Mouse (Mus musculus) heart, embryonic 12.5 days (tissue): Measurements from ENCODE around the gene B4galt4. TPM values are rescaled to one million over a fixed set of nuclear protein-coding genes. Genes with fewer than 3 reads are reported as not detected.
"Not testable (repeated sequence)": the region's sequence is repeated elsewhere in the genome, so short reads cannot be mapped to it uniquely, and the experiment has no call there.

Experiments used
- ATAC-seq: fragments of 200-750 bp; cut with Nextera tagmentation; 2 replicates; pipeline ENCODE4 v1.8.0; 2017; ENCODE audit warnings: moderate TSS enrichment, moderate library complexity; ENCODE audit not compliant: insufficient number of reproducible peaks, low FRiP score
- H3K27ac ChIP-seq: fragments of 300-500 bp; sonication (generic); 2 replicates; pipeline ENCODE4 v1.5.1; 2016; ENCODE audit warnings: mild to moderate bottlenecking, moderate library complexity; ENCODE audit not compliant: poor library complexity, severe bottlenecking
- H3K27me3 ChIP-seq: fragments of 300-500 bp; sonication (generic); replicated peaks from 2 replicates; pipeline ENCODE4 v1.6.1; 2016; ENCODE audit warnings: mild to moderate bottlenecking, moderate library complexity
- H3K36me3 ChIP-seq: fragments of 300-500 bp; sonication (generic); 2 replicates; pipeline ENCODE4 v1.6.1; 2016; ENCODE audit warnings: mild to moderate bottlenecking, moderate library complexity
- H3K4me1 ChIP-seq: fragments of 300-500 bp; sonication (generic); replicated peaks from 2 replicates; pipeline ENCODE4 v1.6.1; 2016; ENCODE audit warnings: mild to moderate bottlenecking
- H3K4me2 ChIP-seq: fragments of 300-500 bp; sonication (generic); 2 replicates; pipeline ENCODE4 v1.6.1; 2016; ENCODE audit warnings: mild to moderate bottlenecking, moderate library complexity
- H3K4me3 ChIP-seq: fragments of 300-500 bp; sonication (generic); 2 replicates; pipeline ENCODE4 v1.5.1; 2016; ENCODE audit warnings: mild to moderate bottlenecking
- H3K9ac ChIP-seq: fragments of 300-500 bp; sonication (generic); 2 replicates; pipeline ENCODE4 v1.6.1; 2016; ENCODE audit warnings: mild to moderate bottlenecking, moderate library complexity
- H3K9me3 ChIP-seq: fragments of 300-500 bp; sonication (generic); replicated peaks from 2 replicates; pipeline ENCODE4 v1.6.1; 2016; ENCODE audit warnings: mild to moderate bottlenecking, moderate library complexity
- WGBS: fragments of 180-500 bp; shearing (Covaris S2); methylation state at CpG from one replicate; pipeline ENCODE4 v1.1.7; 2016; 5-methylcytosine and 5-hydroxymethylcytosine counted together
- polyA plus RNA-seq: library from polyadenylated mRNA; unstranded; fragments of >200 nt; fragmentation: Nextera tagmentation; extraction: Ambion mirVana; gene quantifications from 2 replicates; pipeline ENCODE4 v1.2.1, GENCODE M21; 2016

The B4galt4 gene
- polyA plus RNA-seq, 1 experiment from 2014 or later, result 26.6 TPM

DNA sequence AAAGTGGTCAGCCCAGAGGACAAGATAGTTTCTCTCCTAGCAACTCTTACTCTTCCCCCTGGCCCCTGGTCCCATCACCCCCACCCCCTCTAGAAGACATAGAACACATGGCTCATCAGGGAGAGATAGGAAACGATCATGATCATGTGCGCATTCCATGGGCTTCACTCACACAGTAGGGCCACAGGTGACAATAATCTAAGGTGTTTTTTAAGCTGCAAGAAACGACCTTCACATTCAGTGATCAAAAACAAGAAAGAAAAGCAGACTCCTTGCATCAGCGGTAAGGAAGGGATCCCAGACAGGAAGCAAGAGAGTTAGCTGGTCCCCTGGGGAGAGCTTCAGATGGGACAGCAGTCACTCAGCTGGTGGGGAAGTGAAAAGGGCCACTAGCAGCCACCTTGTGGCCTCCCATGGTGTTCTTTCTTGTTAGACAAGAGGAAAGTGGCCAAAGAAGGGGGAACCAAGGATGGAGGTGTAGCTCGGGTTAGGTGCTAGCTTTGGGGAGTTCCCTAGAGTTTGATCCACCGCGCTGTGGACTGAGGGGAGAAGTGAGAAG lies 33.0 kb upstream of the B4galt4 start:
- Histone ChIP-seq H3K4me2 (peak overlapping the region; percentile 75), H3K4me1 (peaks cover 72% of the 10 kb centered on the region), H3K36me3 (peaks cover 8% of the 10 kb centered on the region; the same call in 1 of the 2 replicates), H3K9ac (0 out of 2 replicates have a peak overlapping the region, but pooled peaks have one; percentile 17), H3K27me3 (no peaks in the 10 kb centered on the region), H3K27ac (peak overlapping the region; percentile 9; the same call in 1 of the 2 replicates), H3K9me3 (no peaks in the 10 kb centered on the region), H3K4me3 (peak overlapping the region; percentile 88)
- 44% methylated on average over 7 of the region's 7 CpGs for WGBS
- no peak for ATAC-seq

- Histone ChIP-seq H3K4me2 (peak overlapping the region; percentile 75), H3K4me1 (peaks cover 58% of the 10 kb centered on the region), H3K9me3 (no peaks in the 10 kb centered on the region), H3K27me3 (no peaks in the 10 kb centered on the region), H3K9ac (peak overlapping the region; percentile 97), H3K27ac (peak overlapping the region; percentile 98), H3K36me3 (peaks cover 8% of the 10 kb centered on the region; the same call in 1 of the 2 replicates), H3K4me3 (peak overlapping the region; percentile 88)
- 31% methylated on average over 4 of the region's 4 CpGs for WGBS
- no peak for ATAC-seq
Observed at GRCm38 (mm10) chr16:38711245-38711644, 30.8 kb upstream of the B4galt4 start.

- peak overlapping the region; percentile 73 for H3K4me2 ChIP-seq
- H3K9ac ChIP-seq, result peak overlapping the region; percentile 97
- no peaks in the 10 kb centered on the region for H3K27me3 ChIP-seq
- peaks cover 8% of the 10 kb centered on the region; the same call in 1 of the 2 replicates for H3K36me3 ChIP-seq
- peak overlapping the region; percentile 88 for H3K4me3 ChIP-seq
- WGBS, result 2% methylated on average over 12 of the region's 12 CpGs
- no peaks in the 10 kb centered on the region for H3K9me3 ChIP-seq
- ATAC-seq, result no peak
- peak overlapping the region; percentile 98 for H3K27ac ChIP-seq
- peaks cover 50% of the 10 kb centered on the region for H3K4me1 ChIP-seq
Observed at GRCm38 (mm10) chr16:38712105-38712504, 30.0 kb upstream of the B4galt4 start.

GRCm38 (mm10) chr16:38712581-38713403 lies 29.3 kb upstream of the B4galt4 start, which contains the start of gene Arhgap31:
TSS of gene Arhgap31 (minus strand) at chr16:38713274.
- peaks cover 6% of the 10 kb centered on the region; the same call in 1 of the 2 replicates for H3K36me3 ChIP-seq
- no peaks in the 10 kb centered on the region for H3K27me3 ChIP-seq
- peak within 1 kb of the TSS; percentile 97 for H3K9ac ChIP-seq
- WGBS, result under 1% methylated on average over 74 of the region's 74 CpGs
- H3K9me3 ChIP-seq, result no peaks in the 10 kb centered on the region
- peak; percentile 91 for ATAC-seq
- peak within 1 kb of the TSS; percentile 88 for H3K4me3 ChIP-seq
- H3K4me2 ChIP-seq, result peak within 1 kb of the TSS; percentile 73
- peak within 1 kb of the TSS; percentile 98 for H3K27ac ChIP-seq
- H3K4me1 ChIP-seq, result peaks cover 43% of the 10 kb centered on the region

- Histone ChIP-seq H3K4me2 (peak overlapping the region; percentile 73), H3K27ac (peak overlapping the region; percentile 98), H3K36me3 (0 out of 2 replicates have a peak, but pooled peaks cover 3% of the 10 kb centered on the region), H3K9ac (peak overlapping the region; percentile 97), H3K27me3 (no peaks in the 10 kb centered on the region), H3K4me1 (peaks cover 34% of the 10 kb centered on the region), H3K4me3 (peak overlapping the region; percentile 88), H3K9me3 (no peaks in the 10 kb centered on the region)
- 14% methylated on average over 17 of the region's 17 CpGs for WGBS
- peak; percentile 75 for ATAC-seq
Observed at GRCm38 (mm10) chr16:38713404-38714258, 28.4 kb upstream of the B4galt4 start.

GRCm38 (mm10) chr16:38714259-38714526 lies 27.9 kb upstream of the B4galt4 start:
- H3K27me3 ChIP-seq, ATAC-seq, H3K9me3 ChIP-seq, H3K36me3 ChIP-seq, H3K9ac ChIP-seq: not testable (repeated sequence)
- 41% methylated on average over 11 of the region's 12 CpGs for WGBS
- Histone ChIP-seq H3K4me1 (peaks cover 29% of the 10 kb centered on the region), H3K4me3 (peak overlapping the region; percentile 88), H3K4me2 (peak overlapping the region; percentile 73), H3K27ac (peak overlapping the region; percentile 98)

- Histone ChIP-seq H3K27ac (no peak overlapping the region), H3K9ac (no peak overlapping the region), H3K4me1 (0 out of 2 replicates have a peak, but pooled peaks cover 8% of the 10 kb centered on the region), H3K36me3 (no peaks in the 10 kb centered on the region), H3K4me3 (no peak overlapping the region), H3K9me3 (no peaks in the 10 kb centered on the region), H3K27me3 (no peaks in the 10 kb centered on the region), H3K4me2 (no peak overlapping the region)
- WGBS, result 91% methylated on average over 9 of the region's 9 CpGs
- no peak for ATAC-seq
Observed at GRCm38 (mm10) chr16:38721377-38721776, 20.7 kb upstream of the B4galt4 start.

- no peaks in the 10 kb centered on the region for H3K27me3 ChIP-seq
- H3K4me2 ChIP-seq, result no peak overlapping the region; the same call in 1 of the 2 replicates
- no peak overlapping the region for H3K4me3 ChIP-seq
- ATAC-seq, result no peak
- H3K4me1 ChIP-seq, result peaks cover 16% of the 10 kb centered on the region; the same call in 1 of the 2 replicates
- WGBS, result 68% methylated on average over 8 of the region's 8 CpGs
- no peak overlapping the region for H3K9ac ChIP-seq
- no peaks in the 10 kb centered on the region for H3K36me3 ChIP-seq
- no peak overlapping the region for H3K27ac ChIP-seq
- H3K9me3 ChIP-seq, result no peaks in the 10 kb centered on the region
Observed at GRCm38 (mm10) chr16:38724256-38724655, 17.8 kb upstream of the B4galt4 start.

GRCm38 (mm10) chr16:38724974-38725373 lies 17.1 kb upstream of the B4galt4 start:
- Histone ChIP-seq H3K27ac (no peak overlapping the region), H3K9me3 (no peaks in the 10 kb centered on the region), H3K4me1 (peaks cover 16% of the 10 kb centered on the region; the same call in 1 of the 2 replicates), H3K4me3 (no peak overlapping the region), H3K27me3 (no peaks in the 10 kb centered on the region), H3K36me3 (no peaks in the 10 kb centered on the region), H3K9ac (no peak overlapping the region), H3K4me2 (peak overlapping the region; percentile 15)
- 43% methylated on average over 13 of the region's 13 CpGs for WGBS
- peak; percentile 35; the same call in 1 of the 2 replicates for ATAC-seq

GRCm38 (mm10) chr16:38728576-38729132 lies 13.4 kb upstream of the B4galt4 start:
- Histone ChIP-seq H3K9me3 (no peaks in the 10 kb centered on the region), H3K36me3 (no peaks in the 10 kb centered on the region), H3K27me3 (no peaks in the 10 kb centered on the region), H3K4me2 (no peak overlapping the region), H3K9ac (no peak overlapping the region), H3K4me1 (peaks cover 16% of the 10 kb centered on the region; the same call in 1 of the 2 replicates), H3K4me3 (no peak overlapping the region), H3K27ac (no peak overlapping the region)
- no peak for ATAC-seq
- WGBS, result 88% methylated on average over 15 of the region's 15 CpGs
